Mouse (Mus musculus): ENCODE results near the gene Exd2. TPM values are rescaled to one million over a fixed set of nuclear protein-coding genes. Genes with fewer than 3 reads are reported as not detected.

Exd2 gene
- polyA plus RNA-seq (2016; fragmentation: Nextera tagmentation; extraction: Ambion mirVana): 19.6 and 21.9 TPM in 2 replicates

DNA sequence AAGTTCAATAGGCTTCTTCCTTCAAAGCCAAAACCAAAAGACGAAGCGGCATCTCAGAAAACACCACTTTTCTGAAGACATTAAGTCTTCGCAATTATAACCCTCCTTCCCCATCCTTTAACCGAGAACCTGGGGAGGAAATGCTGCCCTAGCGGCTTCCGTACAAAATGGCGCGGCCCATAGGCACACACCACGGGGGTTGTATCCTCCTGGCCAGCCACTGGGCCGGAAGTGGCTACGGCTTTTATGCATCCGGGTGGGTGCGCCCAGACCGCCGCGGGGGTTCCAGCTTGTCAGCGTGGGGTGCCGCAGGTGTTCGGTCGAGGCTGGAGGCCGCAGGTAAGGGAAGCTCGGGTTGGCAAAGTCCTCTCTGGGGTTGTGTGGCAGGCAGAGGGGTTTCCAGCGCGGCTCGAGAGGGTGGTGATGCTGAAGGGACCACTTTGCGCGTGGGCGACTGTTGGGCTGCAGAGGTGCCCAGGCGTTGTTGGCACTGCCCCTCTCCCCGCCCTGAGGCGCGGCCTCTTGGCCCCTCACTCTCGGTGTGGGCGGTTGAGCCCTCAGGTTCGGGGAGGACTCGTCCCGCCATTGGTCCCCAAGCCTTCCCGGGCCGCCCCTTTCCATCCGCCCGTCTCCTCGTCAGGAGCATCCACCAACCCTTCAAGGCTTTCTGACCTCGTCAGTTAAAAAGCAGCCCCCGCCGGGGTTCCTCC, at the start of gene Exd2:
Gene Exd2, plus strand, starts transcription at position 154 of the 710 bp plus-strand sequence.
- Histone ChIP-seq H3K4me3 (peak within 1 kb of the TSS; percentile 82), H3K27ac (ENCODE audit: poor library complexity, severe bottlenecking) (peak within 1 kb of the TSS; percentile 82), H3K36me3 (no peaks in the 10 kb centered on the region), H3K9me3 (replicated peaks) (no peaks in the 10 kb centered on the region), H3K27me3 (replicated peaks) (0 out of 2 replicates have a peak, but pooled peaks cover 4% of the 10 kb centered on the region), H3K9ac (peak within 1 kb of the TSS; percentile 79), H3K4me2 (peak within 1 kb of the TSS; percentile 72), H3K4me1 (replicated peaks) (0 out of 2 replicates have a peak, but pooled peaks cover 4% of the 10 kb centered on the region)
- peak; percentile 93 for ATAC-seq (ENCODE audit: insufficient number of reproducible peaks, low FRiP score)
- WGBS: 0% methylated on average over 45 of the region's 45 CpGs

DNA sequence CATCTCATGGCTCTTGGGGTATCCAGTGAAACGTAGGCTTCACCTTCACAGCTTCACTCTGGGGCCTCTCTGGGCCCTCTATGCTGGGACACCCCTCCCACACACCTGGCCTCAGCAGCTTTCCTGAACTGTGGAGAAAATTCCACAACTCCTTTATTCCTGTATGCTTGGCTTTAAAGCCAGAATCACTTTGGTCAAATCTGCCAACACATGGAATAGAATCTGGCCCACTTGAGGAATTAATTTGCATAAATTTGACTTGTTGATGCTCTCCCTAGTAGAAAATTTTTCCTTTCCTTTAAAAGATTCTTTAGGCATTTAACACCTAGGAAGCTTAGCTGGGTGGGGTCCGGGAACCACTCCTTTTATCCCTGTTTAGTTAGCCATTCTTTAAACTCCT, 47.8 kb upstream of the Exd2 start:
- Histone ChIP-seq H3K36me3 (peaks cover 52% of the 10 kb centered on the region), H3K4me2 (no peak overlapping the region), H3K4me3 (no peak overlapping the region), H3K9ac (no peak overlapping the region), H3K27ac (ENCODE audit: poor library complexity, severe bottlenecking) (no peak overlapping the region), H3K4me1 (replicated peaks) (no peaks in the 10 kb centered on the region), H3K27me3 (replicated peaks) (no peaks in the 10 kb centered on the region), H3K9me3 (replicated peaks) (peaks cover 6% of the 10 kb centered on the region)
- no peak for ATAC-seq (ENCODE audit: insufficient number of reproducible peaks, low FRiP score)
- whole genome bisulfite sequencing: 89% methylated on average over 2 of the region's 2 CpGs

DNA sequence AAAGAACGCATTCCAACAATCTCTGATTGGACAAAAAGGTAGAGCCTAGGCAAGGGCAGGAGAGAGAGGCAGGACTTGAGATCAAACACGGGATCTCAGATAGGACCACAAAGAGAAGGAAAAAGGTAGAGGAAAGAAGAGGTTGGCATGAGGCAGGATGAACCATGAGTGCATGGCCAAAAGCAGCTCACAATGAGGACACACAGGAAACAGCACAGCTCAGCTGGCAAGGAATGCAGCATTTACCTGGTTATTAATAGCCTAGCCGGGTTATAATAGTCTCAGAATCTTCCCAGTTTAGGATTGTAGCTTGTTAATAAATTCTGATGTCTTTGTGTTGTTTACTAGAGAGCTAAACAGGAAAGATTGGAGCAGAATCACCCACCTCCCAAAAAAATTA, 35.2 kb upstream of the Exd2 start:
- H3K4me1 ChIP-seq (replicated peaks): peaks cover 6% of the 10 kb centered on the region
- peaks cover 36% of the 10 kb centered on the region for H3K36me3 ChIP-seq
- ATAC-seq (ENCODE audit: insufficient number of reproducible peaks, low FRiP score): no peak
- H3K27ac ChIP-seq (ENCODE audit: poor library complexity, severe bottlenecking): 0 out of 2 replicates have a peak overlapping the region, but pooled peaks have one; percentile 21
- no peak overlapping the region for H3K4me2 ChIP-seq
- 0 out of 2 replicates have a peak, but pooled peaks cover 4% of the 10 kb centered on the region for H3K9me3 ChIP-seq (replicated peaks)
- 76% methylated on average over 3 of the region's 3 CpGs for WGBS
- H3K9ac ChIP-seq: no peak overlapping the region
- no peak overlapping the region for H3K4me3 ChIP-seq
- H3K27me3 ChIP-seq (replicated peaks): no peaks in the 10 kb centered on the region

DNA sequence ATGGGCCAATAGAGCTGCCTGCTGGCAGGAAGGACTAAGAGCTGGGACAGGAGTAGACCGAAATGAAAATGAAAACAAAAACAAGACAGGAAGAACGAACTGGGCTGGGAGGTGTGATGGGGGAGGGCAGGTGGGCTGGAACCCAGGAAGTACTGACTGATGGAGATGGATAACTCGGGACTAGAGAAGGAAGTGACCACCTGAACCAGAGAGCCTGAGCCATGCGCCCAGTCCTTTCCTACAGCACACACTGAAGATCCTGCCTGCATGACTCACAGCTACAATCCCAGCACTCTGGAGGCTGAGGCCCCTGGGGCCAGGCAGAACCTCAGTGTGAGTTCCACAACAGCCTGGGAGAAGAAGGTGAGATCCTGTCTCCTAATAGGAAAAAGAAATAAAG, 29.6 kb upstream of the Exd2 start:
- Histone ChIP-seq H3K4me1 (replicated peaks) (peaks cover 14% of the 10 kb centered on the region), H3K27ac (ENCODE audit: poor library complexity, severe bottlenecking) (no peak overlapping the region), H3K4me3 (no peak overlapping the region), H3K9me3 (replicated peaks) (no peaks in the 10 kb centered on the region), H3K27me3 (replicated peaks) (no peaks in the 10 kb centered on the region), H3K4me2 (no peak overlapping the region), H3K36me3 (peaks cover 15% of the 10 kb centered on the region; the same call in 1 of the 2 replicates), H3K9ac (no peak overlapping the region)
- no peak for ATAC-seq (ENCODE audit: insufficient number of reproducible peaks, low FRiP score)
- WGBS: 55% methylated on average over 4 of the region's 4 CpGs

DNA sequence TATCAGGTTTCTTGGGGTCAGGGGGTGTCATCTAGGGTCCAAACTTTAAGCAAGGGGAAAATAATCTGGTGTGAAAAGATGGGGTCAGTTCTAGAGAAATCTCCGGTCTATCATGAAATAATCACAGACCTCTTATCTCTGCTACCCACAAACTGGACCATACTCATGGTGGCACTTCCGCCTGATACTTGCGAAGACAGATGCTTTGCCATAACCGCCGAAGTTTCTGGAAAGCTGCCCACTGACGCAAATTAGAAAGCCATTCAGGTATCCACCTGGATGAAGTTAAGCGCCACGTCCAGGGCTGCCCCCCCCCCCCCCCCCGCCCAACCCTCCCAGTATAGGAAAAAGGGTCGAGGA, 28.3 kb upstream of the Exd2 start:
- H3K4me3 ChIP-seq: peak overlapping the region; percentile 90
- 6% methylated on average over 7 of the region's 10 CpGs for WGBS
- ATAC-seq (ENCODE audit: insufficient number of reproducible peaks, low FRiP score): no peak
- H3K9me3 ChIP-seq (replicated peaks): no peaks in the 10 kb centered on the region
- H3K9ac ChIP-seq: peak overlapping the region; percentile 98
- H3K4me2 ChIP-seq: peak overlapping the region; percentile 70
- H3K4me1 ChIP-seq (replicated peaks): peaks cover 14% of the 10 kb centered on the region
- H3K27me3 ChIP-seq (replicated peaks): no peaks in the 10 kb centered on the region
- H3K36me3 ChIP-seq: 0 out of 2 replicates have a peak, but pooled peaks cover 8% of the 10 kb centered on the region
- peak overlapping the region; percentile 97 for H3K27ac ChIP-seq (ENCODE audit: poor library complexity, severe bottlenecking)

GRCm38 (mm10) chr12:80434961-80435691, 27.8 kb upstream of the Exd2 start:
- H3K36me3 ChIP-seq: 0 out of 2 replicates have a peak, but pooled peaks cover 8% of the 10 kb centered on the region
- peak overlapping the region; percentile 90 for H3K4me3 ChIP-seq
- H3K9me3 ChIP-seq (replicated peaks): no peaks in the 10 kb centered on the region
- H3K27ac ChIP-seq (ENCODE audit: poor library complexity, severe bottlenecking): peak overlapping the region; percentile 97
- H3K9ac ChIP-seq: peak overlapping the region; percentile 98
- H3K4me2 ChIP-seq: peak overlapping the region; percentile 70
- no peaks in the 10 kb centered on the region for H3K27me3 ChIP-seq (replicated peaks)
- ATAC-seq (ENCODE audit: insufficient number of reproducible peaks, low FRiP score): peak; percentile 81
- under 1% methylated on average over 48 of the region's 64 CpGs for WGBS
- peaks cover 14% of the 10 kb centered on the region for H3K4me1 ChIP-seq (replicated peaks)

- H3K27ac ChIP-seq (ENCODE audit: poor library complexity, severe bottlenecking): peak overlapping the region; percentile 97
- WGBS: 1% methylated on average over 9 of the region's 10 CpGs
- peaks cover 14% of the 10 kb centered on the region for H3K4me1 ChIP-seq (replicated peaks)
- H3K4me2 ChIP-seq: peak overlapping the region; percentile 70
- 0 out of 2 replicates have a peak, but pooled peaks cover 3% of the 10 kb centered on the region for H3K36me3 ChIP-seq
- no peaks in the 10 kb centered on the region for H3K9me3 ChIP-seq (replicated peaks)
- ATAC-seq (ENCODE audit: insufficient number of reproducible peaks, low FRiP score): peak; percentile 37; the same call in 1 of the 2 replicates
- H3K9ac ChIP-seq: peak overlapping the region; percentile 98
- no peaks in the 10 kb centered on the region for H3K27me3 ChIP-seq (replicated peaks)
- H3K4me3 ChIP-seq: peak overlapping the region; percentile 90
Observed at GRCm38 (mm10) chr12:80435887-80436286, 27.0 kb upstream of the Exd2 start.

DNA sequence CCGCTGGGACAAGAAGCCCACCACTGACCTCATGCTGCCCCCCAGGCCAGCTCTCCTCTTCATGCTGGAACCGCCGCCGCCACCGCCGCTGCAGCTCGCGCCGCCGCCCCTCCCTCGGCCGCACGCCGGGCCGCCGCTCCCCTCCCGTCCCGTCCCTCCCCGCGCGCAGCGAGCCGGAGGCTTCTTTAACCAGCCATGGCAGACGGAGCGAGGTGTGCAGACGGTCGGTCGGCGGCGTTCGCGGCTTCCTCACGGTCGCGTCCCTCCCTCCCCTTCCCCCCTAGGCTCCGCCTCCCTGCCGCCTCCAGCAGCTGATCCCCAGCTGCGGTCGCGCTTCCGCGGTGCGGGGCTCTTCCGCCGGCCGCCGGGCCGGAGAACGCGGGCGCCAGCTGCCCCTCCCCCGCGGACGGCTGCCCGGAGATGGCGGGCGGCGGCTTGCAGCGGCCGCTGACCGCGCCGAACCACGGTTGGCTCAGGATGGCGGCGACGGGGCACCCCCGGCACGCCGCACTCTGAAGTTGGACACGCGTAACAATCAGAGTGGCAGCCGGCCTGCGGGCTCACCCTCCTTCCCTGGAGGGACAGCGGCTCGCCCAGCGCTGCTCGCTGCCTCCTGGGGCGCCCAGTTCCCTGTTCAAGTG, 26.4 kb upstream of the Exd2 start, which contains the start of gene Dcaf5:
Gene Dcaf5, minus strand, starts transcription at position 266 of the 641 bp plus-strand sequence.
- WGBS: 0% methylated on average over 26 of the region's 79 CpGs
- H3K4me2 ChIP-seq: peak within 1 kb of the TSS; percentile 70
- H3K27me3 ChIP-seq (replicated peaks): no peaks in the 10 kb centered on the region
- H3K36me3 ChIP-seq: no peaks in the 10 kb centered on the region
- peaks cover 14% of the 10 kb centered on the region for H3K4me1 ChIP-seq (replicated peaks)
- peak; percentile 84 for ATAC-seq (ENCODE audit: insufficient number of reproducible peaks, low FRiP score)
- peak within 1 kb of the TSS; percentile 90 for H3K4me3 ChIP-seq
- no peaks in the 10 kb centered on the region for H3K9me3 ChIP-seq (replicated peaks)
- peak within 1 kb of the TSS; percentile 98 for H3K9ac ChIP-seq
- H3K27ac ChIP-seq (ENCODE audit: poor library complexity, severe bottlenecking): peak within 1 kb of the TSS; percentile 97

- no peak for ATAC-seq (ENCODE audit: insufficient number of reproducible peaks, low FRiP score)
- peak overlapping the region; percentile 98 for H3K9ac ChIP-seq
- no peaks in the 10 kb centered on the region for H3K9me3 ChIP-seq (replicated peaks)
- no peaks in the 10 kb centered on the region for H3K27me3 ChIP-seq (replicated peaks)
- peak overlapping the region; percentile 70 for H3K4me2 ChIP-seq
- H3K4me3 ChIP-seq: peak overlapping the region; percentile 90
- H3K27ac ChIP-seq (ENCODE audit: poor library complexity, severe bottlenecking): no peak overlapping the region
- peaks cover 14% of the 10 kb centered on the region for H3K4me1 ChIP-seq (replicated peaks)
- WGBS: 42% methylated on average over 4 of the region's 4 CpGs
- no peaks in the 10 kb centered on the region for H3K36me3 ChIP-seq
Observed at GRCm38 (mm10) chr12:80437051-80437675, 25.7 kb upstream of the Exd2 start.

- Histone ChIP-seq H3K9ac (no peak overlapping the region), H3K27me3 (replicated peaks) (no peaks in the 10 kb centered on the region), H3K27ac (ENCODE audit: poor library complexity, severe bottlenecking) (no peak overlapping the region), H3K4me3 (no peak overlapping the region), H3K36me3 (no peaks in the 10 kb centered on the region), H3K4me1 (replicated peaks) (no peaks in the 10 kb centered on the region), H3K4me2 (no peak overlapping the region), H3K9me3 (replicated peaks) (no peaks in the 10 kb centered on the region)
- 74% methylated on average over 2 of the region's 2 CpGs for WGBS
- ATAC-seq (ENCODE audit: insufficient number of reproducible peaks, low FRiP score): no peak
Observed at GRCm38 (mm10) chr12:80440957-80441356, 21.9 kb upstream of the Exd2 start.
